9 mouse cellular contexts compared by ENCODE assay signal in the genomic region with DNA sequence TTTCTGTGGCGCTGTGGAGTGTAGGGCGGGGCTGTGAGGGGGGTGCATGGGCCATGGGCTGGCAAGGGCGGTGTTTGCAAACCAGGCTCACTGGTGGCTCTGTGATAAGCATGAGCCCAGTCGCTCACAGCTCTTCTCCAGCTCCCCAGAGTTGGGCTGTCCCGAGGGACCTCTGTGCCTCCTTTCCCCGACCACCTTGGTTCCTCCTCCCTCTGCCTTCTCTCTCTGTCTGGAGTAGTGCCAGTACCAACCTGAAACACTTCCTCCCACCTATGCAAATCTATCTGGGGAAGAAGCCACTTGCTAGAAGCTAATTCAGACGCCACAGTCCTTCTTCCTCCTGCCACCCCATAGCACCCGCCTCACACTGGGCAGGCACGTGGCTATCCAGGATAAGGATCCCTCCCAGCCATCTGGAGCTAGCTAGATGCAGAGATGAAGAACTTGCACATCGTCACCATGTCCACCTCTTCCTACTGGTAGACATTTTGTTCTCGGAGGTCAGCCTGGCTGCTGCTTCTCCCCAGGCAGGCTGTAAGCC. TPM values are rescaled to one million over a fixed set of nuclear protein-coding genes. Genes with fewer than 3 reads are reported as not detected.
DNase-seq lines count a peak whose midpoint lies in the region; ATAC-seq lines count a peak whose summit lies in the region.
"Had no signal": no experiment of that assay in that cellular context is flagged by ENCODE, and none has a peak within 500 bp of the region (broad histone marks: within the 10 kb centered on the region; RNA-seq: fewer than 3 reads in every experiment).

No protein-coding gene starts in this region.

- peak overlapping the region; percentile 65 for H3K9ac ChIP-seq in liver, embryonic 13.5 days
- H3K9ac ChIP-seq: midbrain, embryonic 12.5 days had no signal

- WGBS in liver, embryonic 13.5 days (ENCODE audit: insufficient replicate concordance), result 16% methylated on average over 11 of the region's 11 CpGs
- 83% methylated on average over 11 of the region's 11 CpGs for WGBS in limb, embryonic 10.5 days

- H3K36me3 ChIP-seq in liver, embryonic 13.5 days, result peaks cover 71% of the 10 kb centered on the region
- no peaks in the 10 kb centered on the region for H3K36me3 ChIP-seq in limb, embryonic 10.5 days
- H3K36me3 ChIP-seq: embryonic facial prominence, embryonic 10.5 days; midbrain, embryonic 12.5 days had no signal

- ATAC-seq in common myeloid progenitor, adult 5-6 weeks (replicated peaks; ENCODE audit: low read depth, poor library complexity, severe bottlenecking), result peak; percentile 89
- peak; percentile 98 for ATAC-seq in liver, embryonic 13.5 days (ENCODE audit: low read depth)

- peaks cover 100% of the 10 kb centered on the region for H3K4me1 ChIP-seq in liver, embryonic 13.5 days (replicated peaks)
- H3K4me1 ChIP-seq in limb, embryonic 10.5 days, result peaks cover 17% of the 10 kb centered on the region

- peak overlapping the region; percentile 24 for H3K4me3 ChIP-seq in liver, embryonic 13.5 days (replicated peaks)
- no peak overlapping the region for H3K4me3 ChIP-seq in limb, embryonic 10.5 days
- H3K4me3 ChIP-seq: embryonic facial prominence, embryonic 10.5 days; midbrain, embryonic 12.5 days had no signal

- peak; percentile 44 to 63 for DNase-seq in lung, adult 18-20 months
- DNase-seq in lung, postnatal 14 days, result no peak
- DNase-seq in liver, embryonic 13.5 days, result peak; percentile 84
- peak; percentile 87 to 88 for DNase-seq in spleen, postnatal 4 days (ENCODE audit: low spot score in 2 of 2)
- no peak for DNase-seq in layer of hippocampus, postnatal 36 days
- no peak for DNase-seq in limb, embryonic 10.5 days (ENCODE audit: low spot score)

- no peaks in the 10 kb centered on the region for H3K9me3 ChIP-seq in liver, embryonic 13.5 days (replicated peaks)
- no peaks in the 10 kb centered on the region for H3K9me3 ChIP-seq in limb, embryonic 10.5 days (replicated peaks)
- H3K9me3 ChIP-seq: embryonic facial prominence, embryonic 10.5 days; midbrain, embryonic 12.5 days had no signal

- peak overlapping the region; percentile 98 for H3K27ac ChIP-seq in liver, embryonic 13.5 days
- no peak overlapping the region for H3K27ac ChIP-seq in limb, embryonic 10.5 days
- H3K27ac ChIP-seq: embryonic facial prominence, embryonic 10.5 days; midbrain, embryonic 12.5 days had no signal

- H3K27me3 ChIP-seq in liver, embryonic 13.5 days, result no peaks in the 10 kb centered on the region
- H3K27me3 ChIP-seq in limb, embryonic 10.5 days (ENCODE audit: low read depth, poor library complexity, severe bottlenecking), result peaks cover 18% of the 10 kb centered on the region

- H3K4me2 ChIP-seq in liver, embryonic 13.5 days, result peak overlapping the region; percentile 62
- H3K4me2 ChIP-seq: midbrain, embryonic 12.5 days had no signal

RNA-seq across cellular contexts. Expression of gene Mgll, which starts 7.1 kb away (rescaled TPM):
- total RNA-seq in common myeloid progenitor, adult 5-6 weeks (2017), result 1.1 and 4.0 TPM in 2 replicates
- 66.8 and 68.8 TPM in 2 replicates for polyA plus RNA-seq in liver, embryonic 13.5 days (2015; fragmentation: Nextera tagmentation; extraction: Ambion mirVana)
- 100 to 1,000 TPM; 178 to 181 TPM for total RNA-seq in layer of hippocampus, postnatal 36 days (2021)
- polyA plus RNA-seq in limb, embryonic 10.5 days (2016; fragmentation: Nextera tagmentation; extraction: Ambion mirVana), result 1.6 and 3.3 TPM in 2 replicates

Comparison
In these comparisons a context has a peak if more than half of its experiments do, and no peak if none do; other contexts are left out.
1. DNase-seq: peak in lung, adult 18-20 months (2 of 2), liver, embryonic 13.5 days (single experiment) and spleen, postnatal 4 days (2 of 2); none in lung, postnatal 14 days (single experiment), layer of hippocampus, postnatal 36 days (0 of 2) and limb, embryonic 10.5 days (single experiment).
2. RNA of gene Mgll, which starts 7.1 kb away (total RNA-seq): 178 to 181 TPM in layer of hippocampus, postnatal 36 days; 1.1 to 4.0 TPM in common myeloid progenitor, adult 5-6 weeks; every median in the first group is over 10 times any median in the second.